Mouse (Mus musculus): ENCODE measurements at regions not wholly inside any gene's neighbourhood (a gene's known extent, or its start where the extent isn't known, plus 50 kb on each side); places are given as distances from the start of the nearest gene placed in this dataset.

- no peak for DNase-seq (ENCODE audit: low spot score)
These were observed 61.3 kb upstream of the 1600014C23Rik start for GRCm38 (mm10) chr17:45794926-45795325.

GRCm38 (mm10) chr17:45790959-45791520 is 57.4 kb upstream of the 1600014C23Rik start:
- DNase-seq (ENCODE audit: low spot score) = no peak

- peak; percentile 56 for DNase-seq (ENCODE audit: low spot score)
These were observed 56.1 kb upstream of the 1600014C23Rik start for GRCm38 (mm10) chr17:45789777-45790176.

- DNase-seq (ENCODE audit: low spot score) = no peak
These were observed 51.3 kb upstream of the 1600014C23Rik start for GRCm38 (mm10) chr17:45784905-45785304.

- no peak for DNase-seq (ENCODE audit: low spot score)
These were observed 50.9 kb upstream of the 1600014C23Rik start for GRCm38 (mm10) chr17:45784496-45784895.

All from urinary bladder, postnatal 14 days (tissue).